Mouse (Mus musculus) erythroblast, adult 5-6 weeks (primary cell): ENCODE measurements around the gene Pdik1l. TPM values are rescaled to one million over a fixed set of nuclear protein-coding genes. Genes with fewer than 3 reads are reported as not detected.
A peak's percentile ranks its signal among the peaks of the same experiment; 100 is the strongest.

Experiments used
- ATAC-seq: replicated peaks from 2 replicates; pipeline ENCODE4 v1.8.0; 2016; ENCODE audit warnings: moderate number of reproducible peaks, mild to moderate bottlenecking, moderate TSS enrichment, inconsistent platforms; ENCODE audit not compliant: poor library complexity, low FRiP score, severe bottlenecking
- total RNA-seq, 2 experiments: library from RNA; stranded (forward) in 1 of 2; stranded (reverse) in 1 of 2; fragments of 150-400 nt in 1 of 2; fragments of 200-764, 138-1000 nt in 1 of 2; gene quantifications; 2 replicates each; pipeline versions ENCODE4 v1.2.3 to v1.2.4; 2015 to 2017; ENCODE audit warnings: low replicate concordance in 2 of 2

The Pdik1l gene
- total RNA-seq (2015; ENCODE audit: low replicate concordance), result 9.8 and 12.3 TPM in 2 replicates
- total RNA-seq (2017; ENCODE audit: low replicate concordance), result 13.2 and 16.2 TPM in 2 replicates

- peak; percentile 73 for ATAC-seq
These were observed at the start of gene Pdik1l for GRCm38 (mm10) chr4:134287575-134288025. TSS of gene Pdik1l (minus strand) at chr4:134287895.

GRCm38 (mm10) chr4:134330281-134330680 lies 42.6 kb upstream of the Pdik1l start:
- ATAC-seq, result no peak

DNA sequence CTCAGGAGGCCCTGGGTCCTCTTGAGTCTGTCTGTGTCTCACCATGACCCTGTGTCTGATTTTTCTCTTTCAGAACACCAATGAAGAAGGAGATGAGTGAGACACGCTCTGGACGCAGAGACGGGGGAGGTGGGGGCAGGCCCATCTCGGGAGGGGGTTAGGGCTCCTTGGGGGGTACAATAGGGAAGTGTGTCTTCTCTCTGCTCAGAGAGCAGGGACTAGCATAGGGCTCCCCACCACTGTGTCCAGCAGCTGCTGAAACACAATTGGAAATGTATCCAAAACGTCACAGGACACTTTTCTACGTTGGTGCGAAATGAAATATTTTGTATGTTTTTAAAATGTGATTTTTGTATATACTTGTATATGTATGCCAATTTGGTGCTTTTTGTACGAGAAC lies 41.1 kb upstream of the Pdik1l start:
- no peak for ATAC-seq

DNA sequence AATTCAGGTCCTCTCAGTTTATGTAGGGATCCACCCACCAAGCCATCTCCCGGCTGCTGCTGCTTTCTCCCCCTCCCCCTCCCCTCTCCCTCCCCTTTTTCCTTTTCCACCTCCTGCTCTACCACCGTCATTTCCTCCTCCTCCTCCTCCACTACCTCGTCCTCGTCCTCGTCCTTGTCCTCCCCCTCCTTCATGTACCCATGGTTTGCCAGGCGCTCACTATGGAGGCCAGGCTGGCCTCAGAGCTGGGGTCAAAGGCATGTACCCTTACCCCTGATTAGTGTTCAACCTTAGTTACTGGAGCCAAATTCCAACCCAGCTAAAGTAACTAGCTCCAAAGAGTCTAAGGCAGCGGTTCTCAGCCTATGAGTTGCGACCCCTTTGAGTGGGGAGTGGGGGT lies 40.5 kb upstream of the Pdik1l start:
- ATAC-seq, result no peak

GRCm38 (mm10) chr4:134326859-134327530 lies 39.3 kb upstream of the Pdik1l start:
- ATAC-seq, result no peak

DNA sequence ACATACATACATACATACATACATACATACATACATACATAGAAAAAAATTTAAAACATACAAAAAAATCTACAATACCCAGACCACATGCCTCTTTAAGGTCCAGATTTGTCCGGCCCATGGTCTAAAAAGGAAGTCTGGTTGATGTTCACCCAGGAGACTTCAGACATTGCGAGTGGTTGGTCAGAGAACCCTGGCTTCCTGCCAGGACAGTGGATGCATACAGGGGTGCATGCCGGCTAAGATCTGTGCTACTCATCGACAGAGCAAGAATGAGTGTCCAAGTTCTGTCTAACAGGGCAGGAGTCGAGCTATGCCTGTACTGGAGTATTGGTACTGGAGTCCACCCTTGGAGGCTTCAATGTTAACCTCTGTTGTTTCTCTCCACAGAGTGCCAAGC lies 37.0 kb upstream of the Pdik1l start:
- no peak for ATAC-seq

- no peak for ATAC-seq
These were observed 33.8 kb upstream of the Pdik1l start for GRCm38 (mm10) chr4:134321524-134321923.

DNA sequence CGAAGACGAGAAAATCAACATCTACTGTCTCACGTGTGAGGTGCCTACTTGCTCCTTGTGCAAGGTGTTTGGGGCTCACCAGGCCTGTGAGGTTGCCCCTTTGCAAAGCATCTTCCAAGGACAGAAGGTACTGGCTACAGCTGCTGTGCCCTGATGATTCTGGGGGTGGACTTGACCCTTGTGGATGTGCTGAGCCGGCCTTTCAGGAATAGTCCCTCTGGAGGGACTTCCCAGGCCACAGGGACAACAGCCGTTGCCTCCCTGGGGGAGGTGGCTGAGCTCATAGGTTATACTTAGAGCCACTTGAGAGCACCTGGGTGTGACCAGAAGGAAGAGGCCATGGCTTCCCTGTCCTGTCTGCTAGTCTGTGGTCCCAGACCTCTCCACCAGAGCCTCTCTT lies 32.0 kb upstream of the Pdik1l start:
- no peak for ATAC-seq

GRCm38 (mm10) chr4:134319074-134319473 lies 31.4 kb upstream of the Pdik1l start:
- ATAC-seq, result no peak

DNA sequence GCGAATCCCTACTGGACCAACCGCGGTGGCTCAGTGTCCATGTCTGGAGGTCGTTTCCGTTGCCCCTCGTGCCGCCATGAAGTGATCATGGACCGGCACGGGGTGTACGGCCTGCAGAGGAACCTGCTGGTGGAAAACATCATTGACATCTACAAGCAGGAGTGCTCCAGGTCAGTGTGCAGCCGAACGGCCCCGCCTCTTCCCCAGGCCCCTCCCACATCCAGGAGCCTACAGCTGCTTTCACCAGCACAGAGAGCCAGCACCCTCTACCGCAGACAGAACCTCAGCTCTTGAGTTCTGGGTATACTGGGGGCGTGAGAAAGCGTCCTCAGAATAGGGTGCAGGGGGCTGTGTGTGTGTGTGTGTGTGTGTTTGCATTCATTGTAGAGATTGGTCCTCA lies 28.7 kb upstream of the Pdik1l start:
- no peak for ATAC-seq

GRCm38 (mm10) chr4:134315470-134315869 lies 27.8 kb upstream of the Pdik1l start:
- ATAC-seq, result no peak

DNA sequence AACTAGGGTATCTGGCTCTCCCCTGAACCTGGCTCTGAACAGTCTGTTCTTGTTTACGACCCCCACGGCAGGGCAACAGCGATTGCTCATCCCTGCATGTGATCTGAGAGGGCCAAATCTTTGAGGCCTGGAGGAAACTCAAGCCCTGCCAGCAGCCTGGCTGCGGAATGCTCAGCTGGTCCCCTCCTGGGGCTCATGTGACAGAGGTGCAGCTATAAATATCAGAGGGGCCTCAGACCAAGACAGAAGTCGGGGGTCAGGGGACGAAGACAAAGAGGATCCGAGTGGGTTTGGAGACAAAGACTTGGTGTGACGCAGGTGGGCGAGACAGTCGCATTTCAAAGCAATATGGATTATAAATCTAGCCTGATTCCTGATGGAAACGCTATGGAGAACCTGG lies 27.2 kb upstream of the Pdik1l start, which contains the start of gene Trim63:
TSS of gene Trim63 (plus strand) at position 245 of the 400 bp plus-strand sequence.
- no peak for ATAC-seq

GRCm38 (mm10) chr4:134314081-134314655 lies 26.5 kb upstream of the Pdik1l start:
- no peak for ATAC-seq

- no peak for ATAC-seq
These were observed 25.2 kb upstream of the Pdik1l start for GRCm38 (mm10) chr4:134312901-134313300.

DNA sequence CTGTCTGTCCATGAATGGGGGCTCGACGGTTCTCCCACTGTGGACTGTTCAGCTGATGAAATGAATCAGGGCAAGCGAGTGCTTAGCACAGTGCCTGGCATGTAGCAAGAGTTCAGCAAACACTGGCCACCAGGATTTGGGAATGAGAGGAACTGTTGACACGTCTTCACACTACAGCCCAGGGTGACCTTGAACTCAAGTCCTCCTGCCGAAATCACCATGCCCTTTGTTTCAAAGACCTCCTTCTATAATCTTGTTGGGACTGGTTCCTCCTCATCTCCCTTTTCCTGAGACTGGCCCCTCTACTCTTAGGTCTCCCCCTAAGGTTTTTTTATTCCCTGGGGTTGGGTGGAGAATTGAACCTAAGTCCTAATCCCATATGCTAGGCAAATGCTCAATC lies 24.6 kb upstream of the Pdik1l start:
- no peak for ATAC-seq

DNA sequence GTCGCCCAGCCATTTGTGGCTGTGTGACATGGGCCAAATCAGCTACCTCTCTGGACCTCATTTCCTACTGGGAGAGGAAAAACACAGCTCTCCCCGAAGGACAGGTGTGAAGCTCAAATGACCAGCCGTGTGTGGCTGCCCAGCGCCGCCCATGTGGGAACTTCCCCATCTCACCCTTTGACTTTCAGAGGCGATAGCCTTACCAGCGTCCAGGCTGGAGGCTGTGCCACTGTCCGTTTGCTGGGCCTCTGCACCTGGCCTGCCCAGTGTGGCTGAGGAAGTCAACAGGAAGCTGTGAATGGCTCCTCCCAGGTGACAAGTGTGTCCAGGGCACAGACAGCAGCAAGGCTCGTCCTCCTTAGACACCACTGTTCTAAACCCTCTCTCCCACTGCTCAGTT lies 24.1 kb upstream of the Pdik1l start:
- no peak for ATAC-seq

DNA sequence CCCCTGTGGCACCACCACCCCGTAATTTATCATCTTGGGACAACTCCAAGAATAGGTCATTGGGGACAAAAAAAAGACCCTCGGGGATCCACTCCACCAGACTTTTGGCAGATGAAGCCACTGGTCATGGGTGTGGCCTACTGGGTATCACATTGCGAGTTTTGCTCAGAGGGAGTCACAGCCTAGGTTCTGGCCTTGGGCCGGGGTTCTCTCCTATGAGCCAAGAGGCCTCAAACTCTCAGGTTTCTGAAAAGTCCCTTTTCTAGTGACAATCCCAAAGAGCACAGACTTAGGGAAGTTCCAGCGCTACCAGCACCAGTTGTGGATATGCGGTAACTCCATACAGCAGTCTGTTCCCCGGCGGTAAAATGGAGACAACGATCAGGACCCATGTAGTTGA lies 23.0 kb upstream of the Pdik1l start:
- ATAC-seq, result no peak

- ATAC-seq, result no peak
These were observed 22.4 kb upstream of the Pdik1l start for GRCm38 (mm10) chr4:134310106-134310505.

DNA sequence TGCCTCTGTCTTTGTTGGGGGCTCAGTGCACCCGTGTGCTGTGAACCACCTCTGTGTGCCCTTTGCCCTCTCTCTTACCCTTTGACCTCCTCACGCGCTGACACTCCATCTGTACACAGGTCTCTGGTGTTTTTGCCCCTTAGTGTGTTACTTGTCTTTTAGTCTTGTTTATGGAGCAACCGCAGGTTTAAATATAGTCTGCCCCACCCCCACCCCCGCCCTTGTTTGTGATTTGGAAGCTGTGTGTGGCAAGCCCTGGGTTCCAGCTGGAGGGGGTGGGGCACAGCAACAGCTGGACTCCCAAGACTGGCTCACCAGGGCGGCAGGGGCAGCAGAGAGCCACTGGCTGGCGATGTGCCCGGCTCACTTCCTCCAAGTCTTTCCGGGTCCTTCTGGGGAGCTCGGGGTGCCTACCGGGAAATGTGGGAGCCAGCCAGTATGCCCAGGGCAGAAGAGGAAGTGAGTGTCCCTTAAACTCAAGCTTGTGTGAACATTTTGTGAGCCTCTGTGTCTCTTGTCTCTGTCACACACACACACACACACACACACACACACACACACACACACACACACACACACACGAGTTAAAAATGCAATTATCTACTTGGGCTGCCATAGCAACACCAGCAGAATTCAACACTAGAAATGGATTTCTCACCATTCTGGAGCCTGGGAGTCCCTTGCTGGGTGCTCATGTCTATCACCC lies 19.8 kb upstream of the Pdik1l start:
- no peak for ATAC-seq

DNA sequence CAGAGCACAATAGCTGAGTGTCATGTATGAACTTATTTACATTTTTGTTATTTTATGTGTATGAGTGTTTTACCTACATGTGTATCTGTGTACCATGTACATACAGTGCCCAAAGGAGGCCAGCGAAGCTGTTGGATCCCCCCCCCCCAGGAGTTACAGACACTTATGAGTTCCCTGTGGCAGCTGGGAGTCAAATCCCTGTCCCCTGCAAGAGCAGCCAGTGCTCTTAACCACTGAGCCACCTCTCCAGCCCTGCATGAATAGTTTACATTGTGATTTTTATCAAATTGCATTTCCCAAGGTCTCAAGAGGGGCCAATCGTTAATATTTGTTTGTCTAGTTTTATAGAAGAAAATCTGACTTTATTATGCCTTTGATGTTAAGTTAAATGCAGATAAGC lies 19.3 kb upstream of the Pdik1l start:
- no peak for ATAC-seq

DNA sequence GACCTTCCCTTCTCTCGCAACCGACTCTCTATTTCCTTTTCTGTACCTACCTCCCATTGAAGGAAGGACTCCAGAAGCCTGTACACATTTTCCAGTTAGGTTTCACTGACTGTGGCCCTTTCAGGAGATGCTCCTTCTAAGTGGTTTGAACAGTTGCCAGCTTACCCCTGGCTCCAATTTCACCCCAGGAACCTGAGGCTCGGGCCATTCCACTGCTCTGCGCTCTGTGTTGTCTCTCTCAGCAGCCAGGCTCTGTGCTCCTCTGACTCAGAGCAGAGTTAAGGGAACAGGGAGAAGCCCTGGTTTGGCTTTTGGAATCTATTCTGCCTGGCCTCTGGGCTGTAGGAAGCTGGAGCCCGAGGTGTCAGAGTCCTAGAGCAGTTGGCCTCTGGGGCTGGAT lies 14.4 kb upstream of the Pdik1l start:
- ATAC-seq, result no peak
